Mouse (Mus musculus): Measurements from ENCODE around the gene Olfr1229.

Gene Olfr1229

GRCm38 (mm10) chr2:89287914-89288313 lies at the start of gene Olfr1229:
Gene Olfr1229, minus strand, starts transcription at chr2:89288014.
- DNase-seq (ENCODE audit: extremely low read depth, insufficient read length, low spot score), result no peak

GRCm38 (mm10) chr2:89329575-89329974 lies 41.8 kb upstream of the Olfr1229 start, which contains the start of gene Olfr1232:
Gene Olfr1232, minus strand, starts transcription at chr2:89329675.
- DNase-seq (ENCODE audit: extremely low read depth, insufficient read length, low spot score), result no peak

GRCm38 (mm10) chr2:89306974-89307373 lies 19.2 kb upstream of the Olfr1229 start, which contains the start of gene Olfr1231:
Gene Olfr1231, minus strand, starts transcription at chr2:89307074.
- no peak for DNase-seq (ENCODE audit: extremely low read depth, insufficient read length, low spot score)

- DNase-seq (ENCODE audit: extremely low read depth, insufficient read length, low spot score), result no peak
Measured at GRCm38 (mm10) chr2:89297168-89297567, 9.4 kb upstream of the Olfr1229 start, which contains the start of gene Olfr1230. Gene Olfr1230, minus strand, starts transcription at chr2:89297268.

GRCm38 (mm10) chr2:89253962-89254361 lies 33.9 kb downstream of the Olfr1229 start, which contains the start of gene Olfr1228:
Gene Olfr1228, minus strand, starts transcription at chr2:89254062.
- no peak for DNase-seq (ENCODE audit: extremely low read depth, insufficient read length, low spot score)

Measured in 3134 (cell line).